Mouse (Mus musculus) embryonic fibroblast, embryonic 13.5 days (primary cell): Measurements from ENCODE around the gene Zcchc4.

Source experiments
- CTCF ChIP-seq: IDR thresholded peaks from 2 replicates; pipeline ENCODE4 v1.5.1; 2011; ENCODE audit warnings: mild to moderate bottlenecking, control low read depth, low read length, moderate library complexity, borderline replicate concordance; ENCODE audit not compliant: insufficient read depth
- POLR2A ChIP-seq: IDR thresholded peaks from 2 replicates; pipeline ENCODE4 v1.6.1; 2011; ENCODE audit warnings: low read depth, mild to moderate bottlenecking, control low read depth, low read length, moderate library complexity

GRCm38 (mm10) chr5:52812456-52812855, 37.2 kb downstream of the Zcchc4 start:
- no peak for TF ChIP-seq POLR2A
- TF ChIP-seq CTCF = no peak
